Mouse (Mus musculus) layer of hippocampus, postnatal 25 days (tissue): ENCODE measurements at regions not wholly inside any gene's neighbourhood (a gene's known extent, or its start where the extent isn't known, plus 50 kb on each side); places are given as distances from the start of the nearest gene placed in this dataset.
A peak's percentile ranks its signal among the peaks of the same experiment; 100 is the strongest.

Source experiments
- DNase-seq, 2 experiments: peaks; one replicate each; pipeline ENCODE4 v3.0.0; 2022; ENCODE audit warnings: mixed read lengths in 2 of 2, low spot score in 1 of 2; ENCODE audit errors: extremely low spot score in 1 of 2

- no peak for DNase-seq
Observed at GRCm38 (mm10) chr12:26930155-26930867, 412.1 kb downstream of the Sox11 start.

GRCm38 (mm10) chr12:26906126-26906525 lies 436.2 kb downstream of the Sox11 start:
- no peak for DNase-seq

- DNase-seq = no peak
Observed at GRCm38 (mm10) chr12:26903894-26904272, 434.9 kb downstream of the Cmpk2 start.

- peak in 1 of 2 experiments; percentile 25 for DNase-seq
Observed at GRCm38 (mm10) chr12:26903073-26903893, 434.3 kb downstream of the Cmpk2 start.

GRCm38 (mm10) chr12:26891190-26891589 lies 422.2 kb downstream of the Cmpk2 start:
- no peak for DNase-seq

GRCm38 (mm10) chr12:26886635-26887014 lies 417.6 kb downstream of the Cmpk2 start:
- no peak for DNase-seq

GRCm38 (mm10) chr12:26885831-26886634 lies 417.0 kb downstream of the Cmpk2 start:
- peak in 1 of 2 experiments; percentile 47 for DNase-seq

GRCm38 (mm10) chr12:26885083-26885482 lies 416.1 kb downstream of the Cmpk2 start:
- no peak for DNase-seq

- no peak for DNase-seq
Observed at GRCm38 (mm10) chr12:26884156-26884555, 415.2 kb downstream of the Cmpk2 start.

- DNase-seq = no peak
Observed at GRCm38 (mm10) chr12:26877691-26878121, 408.7 kb downstream of the Cmpk2 start.

GRCm38 (mm10) chr12:26877284-26877683 lies 408.3 kb downstream of the Cmpk2 start:
- no peak for DNase-seq

GRCm38 (mm10) chr12:26872466-26872865 lies 403.5 kb downstream of the Cmpk2 start:
- no peak for DNase-seq

GRCm38 (mm10) chr12:26867731-26868130 lies 398.7 kb downstream of the Cmpk2 start:
- no peak for DNase-seq

- peak; percentile 42 to 73 for DNase-seq
Observed at GRCm38 (mm10) chr12:26855091-26855516, 386.1 kb downstream of the Cmpk2 start.

GRCm38 (mm10) chr12:26844917-26845316 lies 375.9 kb downstream of the Cmpk2 start:
- DNase-seq = no peak

- DNase-seq = no peak
Observed at GRCm38 (mm10) chr12:26842696-26843095, 373.7 kb downstream of the Cmpk2 start.

GRCm38 (mm10) chr12:26821257-26821968 lies 352.4 kb downstream of the Cmpk2 start:
- no peak for DNase-seq

- DNase-seq = no peak
Observed at GRCm38 (mm10) chr12:26817866-26818265, 348.9 kb downstream of the Cmpk2 start.

- DNase-seq = no peak
Observed at GRCm38 (mm10) chr12:26815771-26816170, 346.8 kb downstream of the Cmpk2 start.

- no peak for DNase-seq
Observed at GRCm38 (mm10) chr12:26810565-26811177, 341.7 kb downstream of the Cmpk2 start.
